Mouse (Mus musculus) T-helper 17 cell (primary cell): ENCODE results near the gene Cntfr.

ENCODE experiments used
- in situ Hi-C, 2 experiments: fragments of 300-600 bp; cut with MboI, MseI; formaldehyde crosslinking; loops; 1 replicate in 1 of 2; 2 replicates in 1 of 2; pipeline ENCODE4 v1.15.1; 2025; ENCODE audit warnings: high pct_unique_total_duplicates in 2 of 2

The Cntfr gene

GRCm38 (mm10) chr4:41630196-41630595, 66.7 kb downstream of the Cntfr start:
- in situ Hi-C loops = no loop called here

- in situ Hi-C loops = no loop called here
Observed at GRCm38 (mm10) chr4:41628202-41628927, 68.5 kb downstream of the Cntfr start.

- in situ Hi-C loops = no loop called here
Observed at GRCm38 (mm10) chr4:41622071-41622470, 74.8 kb downstream of the Cntfr start.

DNA sequence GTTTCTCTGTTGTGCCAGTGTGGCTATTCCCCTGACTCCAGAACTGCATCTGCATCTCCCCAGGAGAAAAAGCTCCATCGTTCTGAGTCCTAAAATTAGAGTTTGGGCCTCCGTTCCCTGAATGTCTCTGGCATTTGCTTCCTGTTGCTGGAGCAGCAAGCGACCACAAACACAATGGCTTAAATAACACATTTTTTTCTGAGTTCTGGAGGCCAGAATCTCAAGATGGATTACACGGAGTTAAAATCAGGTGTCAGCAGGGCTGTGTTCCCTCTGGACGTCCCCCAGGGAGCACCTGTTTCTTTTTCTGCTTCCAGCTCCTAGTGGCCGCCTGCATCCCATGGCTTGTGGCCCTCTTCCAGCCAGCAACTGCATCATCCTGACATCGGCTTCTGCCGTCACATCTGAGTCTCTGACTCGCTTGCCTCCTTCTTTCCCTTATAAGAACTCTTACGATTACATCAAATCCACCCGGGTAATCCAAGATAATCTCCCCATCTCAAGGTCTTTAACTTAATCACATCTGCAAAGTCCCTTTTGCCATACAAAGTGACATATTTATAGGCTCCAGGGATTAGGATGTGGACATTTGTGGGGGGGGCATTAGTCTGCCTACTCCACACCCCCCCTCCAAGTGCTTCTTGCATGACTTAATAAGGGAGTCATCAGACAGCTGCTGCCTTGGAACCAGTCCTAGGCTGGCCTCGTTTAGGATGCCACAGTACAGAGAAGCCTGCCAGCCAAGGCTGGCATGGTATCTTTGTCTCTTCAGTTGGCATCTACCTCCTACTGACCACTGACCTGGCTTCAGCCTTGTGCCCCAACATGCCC, 77.8 kb downstream of the Cntfr start:
- in situ Hi-C loops = loop anchor here in 1 of 2 experiments (5.0 kb wide), 1 partner anchor 62 kb away; no protein-coding TSS in a partner anchor

DNA sequence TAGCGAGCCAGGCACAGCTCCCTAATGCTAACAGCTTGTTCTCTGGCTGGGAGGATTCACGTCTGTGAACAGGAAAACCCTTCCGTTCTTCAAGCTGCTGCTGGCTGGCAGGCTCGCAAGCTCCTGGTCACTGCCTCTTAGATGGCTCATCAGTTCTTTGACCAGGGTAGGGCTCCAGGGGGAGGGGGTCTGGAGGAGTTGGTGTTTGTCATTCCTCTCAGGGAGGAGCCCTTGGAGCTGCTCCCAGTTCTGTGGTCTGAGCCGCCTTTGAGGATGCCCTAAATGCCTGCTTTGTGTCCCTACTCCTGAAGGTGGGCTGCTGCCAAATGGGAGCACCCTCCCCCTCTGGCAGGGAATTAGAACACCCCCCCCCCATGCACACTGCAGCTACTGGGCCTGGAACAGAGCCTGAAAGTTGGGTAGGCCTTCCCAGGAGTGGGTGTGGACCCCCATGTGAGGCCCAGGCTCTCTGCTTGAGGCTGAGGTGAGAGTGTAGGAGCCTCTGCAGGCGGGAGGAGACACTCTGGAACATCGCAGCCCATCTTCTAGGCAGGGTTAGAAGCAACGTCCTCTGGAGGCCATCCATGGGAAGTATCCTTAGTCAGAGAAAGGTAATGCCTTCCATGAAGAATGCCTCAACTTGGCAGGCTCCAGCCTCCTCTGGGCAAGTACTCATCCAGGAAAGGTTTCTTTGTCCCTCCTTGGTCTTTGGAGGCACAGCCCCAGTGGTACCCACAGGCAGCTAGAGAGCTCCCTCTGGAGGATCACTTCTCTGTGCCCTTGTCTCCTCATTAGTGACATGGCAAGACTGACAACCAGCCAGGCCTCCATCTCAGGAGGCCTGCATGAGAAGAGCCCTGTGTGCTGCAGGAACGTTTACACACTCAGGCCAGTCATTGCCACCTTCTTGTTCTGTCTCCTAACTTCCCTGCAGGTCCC, 81.0 kb downstream of the Cntfr start:
- in situ Hi-C loops = loop anchor here in 1 of 2 experiments (5.0 kb wide), 1 partner anchor 59 kb away; no protein-coding TSS in a partner anchor

GRCm38 (mm10) chr4:41614156-41614555, 82.7 kb downstream of the Cntfr start:
- in situ Hi-C loops = no loop called here

GRCm38 (mm10) chr4:41612166-41612565, 84.7 kb downstream of the Cntfr start:
- in situ Hi-C loops = no loop called here

GRCm38 (mm10) chr4:41610594-41610980, 86.3 kb downstream of the Cntfr start:
- in situ Hi-C loops = no loop called here

DNA sequence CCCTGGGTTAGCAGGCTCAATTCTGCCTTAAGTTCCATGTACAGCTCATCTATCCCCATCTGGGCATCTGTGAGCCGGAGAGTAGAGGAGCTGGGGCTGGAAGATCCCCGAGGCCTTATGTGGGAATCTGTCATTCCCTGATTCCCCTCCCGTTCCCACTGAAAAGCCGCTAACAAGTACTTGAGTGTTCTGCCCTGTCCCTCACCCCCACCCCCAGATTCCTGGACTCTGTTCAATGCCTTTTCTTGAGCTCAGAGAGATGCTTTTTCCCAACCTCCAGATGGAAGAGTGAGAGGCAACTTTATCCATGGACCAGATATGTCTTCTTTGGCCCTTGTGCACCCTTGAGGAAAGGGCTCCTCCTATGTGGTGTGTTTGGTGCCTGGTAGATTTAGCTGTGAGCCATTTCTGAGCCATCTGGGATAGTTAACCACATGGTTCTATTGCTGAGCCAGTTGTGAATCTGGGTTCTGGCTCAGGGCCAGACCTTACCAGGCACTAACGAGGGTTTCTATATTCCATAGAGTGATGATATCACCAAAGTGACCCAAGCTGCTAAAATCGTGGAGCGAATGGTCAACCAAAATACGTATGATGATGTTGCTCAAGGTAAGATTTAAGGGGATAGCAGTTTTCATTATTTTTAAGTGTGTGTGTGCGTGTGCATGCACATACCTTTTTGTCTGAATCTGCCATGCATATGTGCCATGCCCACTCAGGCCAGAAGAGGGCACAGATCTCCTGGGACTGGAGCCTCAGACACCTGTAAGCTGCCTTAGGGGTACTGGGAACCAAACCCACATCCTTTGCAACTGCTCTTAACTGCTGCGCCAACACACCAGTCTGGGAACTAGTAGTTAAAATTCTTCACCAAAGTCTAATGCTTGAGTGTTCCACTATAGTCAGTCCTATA, 87.0 kb downstream of the Cntfr start:
- in situ Hi-C loops = no loop called here
